Mouse (Mus musculus): ENCODE data around the gene Gm9195. TPM values are rescaled to one million over a fixed set of nuclear protein-coding genes. Genes with fewer than 3 reads are reported as not detected.
A peak's percentile ranks its signal among the peaks of the same experiment; 100 is the strongest.

Gene Gm9195
- total RNA-seq, 2 experiments from 2014 or later = not detected

GRCm38 (mm10) chr14:72503241-72503640, 11.6 kb upstream of the Gm9195 start:
- no peak for TF ChIP-seq CTCF (IDR thresholded peaks at IDR 0.05)
- Histone ChIP-seq H3K27ac (no peak overlapping the region), H3K4me3 (no peak overlapping the region)
- intact Hi-C loops (cut with DNase I) = no loop called here
- no peak for DNase-seq (ENCODE audit: extremely low spot score in 1 of 2, low spot score in 2 of 2)

GRCm38 (mm10) chr14:72493775-72494174, 2.1 kb upstream of the Gm9195 start:
- intact Hi-C loops (cut with DNase I) = no loop called here
- no peak for TF ChIP-seq CTCF (IDR thresholded peaks at IDR 0.05)
- no peak for DNase-seq (ENCODE audit: extremely low spot score in 1 of 2, low spot score in 2 of 2)
- no peak overlapping the region for H3K4me3 ChIP-seq
- no peak overlapping the region for H3K27ac ChIP-seq

- intact Hi-C loops (cut with DNase I) = no loop called here
- Histone ChIP-seq H3K27ac (no peak overlapping the region), H3K4me3 (no peak overlapping the region)
- TF ChIP-seq CTCF (IDR thresholded peaks at IDR 0.05) = no peak
- DNase-seq (ENCODE audit: extremely low spot score in 1 of 2, low spot score in 2 of 2) = no peak
Measured at GRCm38 (mm10) chr14:72490367-72490766, 1.3 kb downstream of the Gm9195 start.

GRCm38 (mm10) chr14:72474501-72474900, 17.1 kb downstream of the Gm9195 start:
- Histone ChIP-seq H3K27ac (no peak overlapping the region), H3K4me3 (no peak overlapping the region)
- no peak for TF ChIP-seq CTCF (IDR thresholded peaks at IDR 0.05)
- DNase-seq (ENCODE audit: extremely low spot score in 1 of 2, low spot score in 2 of 2) = no peak
- intact Hi-C loops (cut with DNase I) = no loop called here

- intact Hi-C loops (cut with DNase I) = no loop called here
- Histone ChIP-seq H3K4me3 (no peak overlapping the region), H3K27ac (no peak overlapping the region)
- TF ChIP-seq CTCF (IDR thresholded peaks at IDR 0.05) = no peak
- DNase-seq (ENCODE audit: extremely low spot score in 1 of 2, low spot score in 2 of 2) = no peak
Measured at GRCm38 (mm10) chr14:72468429-72468828, 23.2 kb downstream of the Gm9195 start.

- Histone ChIP-seq H3K4me3 (no peak overlapping the region), H3K27ac (no peak overlapping the region)
- TF ChIP-seq CTCF (IDR thresholded peaks at IDR 0.05) = no peak
- no peak for DNase-seq (ENCODE audit: extremely low spot score in 1 of 2, low spot score in 2 of 2)
- intact Hi-C loops (cut with DNase I) = no loop called here
Measured at GRCm38 (mm10) chr14:72466384-72466783, 25.3 kb downstream of the Gm9195 start.

- no peak for TF ChIP-seq CTCF (IDR thresholded peaks at IDR 0.05)
- DNase-seq (ENCODE audit: extremely low spot score in 1 of 2, low spot score in 2 of 2) = no peak
- intact Hi-C loops (cut with DNase I) = no loop called here
- Histone ChIP-seq H3K27ac (no peak overlapping the region), H3K4me3 (no peak overlapping the region)
Measured at GRCm38 (mm10) chr14:72461591-72461990, 30.0 kb downstream of the Gm9195 start.

GRCm38 (mm10) chr14:72460291-72460690, 31.3 kb downstream of the Gm9195 start:
- no peak overlapping the region for H3K27ac ChIP-seq
- intact Hi-C loops (cut with DNase I) = no loop called here
- TF ChIP-seq CTCF (IDR thresholded peaks at IDR 0.05) = no peak
- H3K4me3 ChIP-seq = no peak overlapping the region
- no peak for DNase-seq (ENCODE audit: extremely low spot score in 1 of 2, low spot score in 2 of 2)

GRCm38 (mm10) chr14:72458930-72459329, 32.7 kb downstream of the Gm9195 start:
- intact Hi-C loops (cut with DNase I) = no loop called here
- no peak for DNase-seq (ENCODE audit: extremely low spot score in 1 of 2, low spot score in 2 of 2)
- H3K4me3 ChIP-seq = no peak overlapping the region
- no peak overlapping the region for H3K27ac ChIP-seq
- no peak for TF ChIP-seq CTCF (IDR thresholded peaks at IDR 0.05)

GRCm38 (mm10) chr14:72447141-72448091, 44.2 kb downstream of the Gm9195 start:
- DNase-seq (ENCODE audit: extremely low spot score in 1 of 2, low spot score in 2 of 2) = no peak
- H3K27ac ChIP-seq = no peak overlapping the region
- intact Hi-C loops (cut with DNase I) = loop anchor here (2.0 kb wide), 1 partner anchor 71 kb away; no protein-coding TSS in a partner anchor
- no peak overlapping the region for H3K4me3 ChIP-seq
- peak; percentile 65 for TF ChIP-seq CTCF (IDR thresholded peaks at IDR 0.05)

GRCm38 (mm10) chr14:72442936-72443335, 48.7 kb downstream of the Gm9195 start:
- DNase-seq (ENCODE audit: extremely low spot score in 1 of 2, low spot score in 2 of 2) = no peak
- no peak overlapping the region for H3K27ac ChIP-seq
- H3K4me3 ChIP-seq = no peak overlapping the region
- intact Hi-C loops (cut with DNase I) = no loop called here
- TF ChIP-seq CTCF (IDR thresholded peaks at IDR 0.05) = no peak

- intact Hi-C loops (cut with DNase I) = no loop called here
- H3K27ac ChIP-seq = no peak overlapping the region
- TF ChIP-seq CTCF (IDR thresholded peaks at IDR 0.05) = no peak
- DNase-seq (ENCODE audit: extremely low spot score in 1 of 2, low spot score in 2 of 2) = no peak
- H3K4me3 ChIP-seq = no peak overlapping the region
Measured at GRCm38 (mm10) chr14:72440929-72441328, 50.7 kb downstream of the Gm9195 start.

GRCm38 (mm10) chr14:72440436-72440835, 51.2 kb downstream of the Gm9195 start:
- Histone ChIP-seq H3K27ac (no peak overlapping the region), H3K4me3 (no peak overlapping the region)
- TF ChIP-seq CTCF (IDR thresholded peaks at IDR 0.05) = no peak
- no peak for DNase-seq (ENCODE audit: extremely low spot score in 1 of 2, low spot score in 2 of 2)
- intact Hi-C loops (cut with DNase I) = no loop called here

Data from left cerebral cortex, adult 2 months (tissue).